Mouse (Mus musculus): Measurements from ENCODE around the gene Sigirr. TPM values are rescaled to one million over a fixed set of nuclear protein-coding genes. Genes with fewer than 3 reads are reported as not detected.
A peak's percentile ranks its signal among the peaks of the same experiment; 100 is the strongest.

Gene Sigirr
- polyA plus RNA-seq, 1 experiment from 2014 or later = 17.8 TPM

DNA sequence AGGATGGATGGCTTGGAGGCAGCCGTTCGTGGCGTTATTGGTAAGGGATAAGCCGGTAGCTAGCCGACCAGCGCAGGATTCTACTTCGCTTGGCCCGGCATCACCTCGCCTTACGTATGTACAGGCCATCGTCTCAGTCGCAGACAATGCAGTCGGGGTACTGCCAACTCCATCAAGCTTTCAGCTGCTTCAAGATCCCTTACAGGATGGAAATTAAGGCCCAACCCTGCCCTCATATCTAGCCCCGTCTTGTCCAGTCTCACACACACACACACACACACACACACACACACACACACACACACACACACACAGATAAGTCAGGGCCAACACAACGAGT, 23.1 kb upstream of the Sigirr start:
- ATAC-seq = no peak

GRCm38 (mm10) chr7:141122689-141123516, 22.5 kb upstream of the Sigirr start:
- H3K27me3 ChIP-seq (replicated peaks) = no peaks in the 10 kb centered on the region
- H3K4me1 ChIP-seq (replicated peaks) = peaks cover 10% of the 10 kb centered on the region; the same call in 1 of the 2 replicates
- H3K9ac ChIP-seq = peak overlapping the region; percentile 49
- peak overlapping the region; percentile 86 for H3K27ac ChIP-seq
- peak overlapping the region; percentile 56 for H3K4me3 ChIP-seq (replicated peaks)
- H3K9me3 ChIP-seq = no peaks in the 10 kb centered on the region
- WGBS = 2% methylated on average over 29 of the region's 29 CpGs
- H3K36me3 ChIP-seq = no peaks in the 10 kb centered on the region
- peak; percentile 96 for ATAC-seq
- H3K4me2 ChIP-seq (replicated peaks) = peak overlapping the region; percentile 88

More for the DNA sequence above, 23.1 kb upstream of the Sigirr start:
- Histone ChIP-seq H3K4me1 (replicated peaks) (peaks cover 8% of the 10 kb centered on the region; the same call in 1 of the 2 replicates), H3K9ac (peak overlapping the region; percentile 49), H3K4me2 (replicated peaks) (peak overlapping the region; percentile 88), H3K4me3 (replicated peaks) (peak overlapping the region; percentile 56), H3K9me3 (no peaks in the 10 kb centered on the region), H3K27ac (peak overlapping the region; percentile 86), H3K36me3 (no peaks in the 10 kb centered on the region), H3K27me3 (replicated peaks) (no peaks in the 10 kb centered on the region)
- 4% methylated on average over 15 of the region's 15 CpGs for WGBS

DNA sequence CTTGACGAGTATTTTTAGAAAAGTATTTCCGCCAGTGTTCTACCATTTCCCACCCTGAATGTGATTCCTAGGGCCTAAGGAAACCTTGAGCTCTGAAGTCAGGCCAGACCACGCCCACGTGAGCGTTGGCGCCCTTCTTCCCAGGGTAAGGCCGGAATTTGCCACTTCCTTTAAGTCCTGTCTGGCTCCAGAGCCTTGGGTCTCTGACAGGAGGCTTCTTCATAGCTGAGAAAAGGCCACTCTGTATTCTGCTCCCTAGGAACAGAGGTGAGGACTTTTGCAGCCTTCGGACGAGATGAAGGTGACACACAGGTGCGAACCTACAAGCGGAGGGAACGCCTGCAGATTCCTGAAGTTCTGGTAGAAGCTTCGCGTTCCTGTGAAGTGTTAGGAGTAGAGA, 21.9 kb upstream of the Sigirr start, which contains the start of gene Ptdss2:
Gene Ptdss2 (plus strand): TSS at position 138 of the 400 bp plus-strand sequence.
- no peaks in the 10 kb centered on the region for H3K9me3 ChIP-seq
- H3K4me1 ChIP-seq (replicated peaks) = peaks cover 10% of the 10 kb centered on the region; the same call in 1 of the 2 replicates
- peak within 1 kb of the TSS; percentile 49 for H3K9ac ChIP-seq
- WGBS = 34% methylated on average over 14 of the region's 14 CpGs
- no peaks in the 10 kb centered on the region for H3K27me3 ChIP-seq (replicated peaks)
- peak within 1 kb of the TSS; percentile 86 for H3K27ac ChIP-seq
- H3K36me3 ChIP-seq = no peaks in the 10 kb centered on the region
- H3K4me2 ChIP-seq (replicated peaks) = peak within 1 kb of the TSS; percentile 88
- peak within 1 kb of the TSS; percentile 56 for H3K4me3 ChIP-seq (replicated peaks)
- no peak for ATAC-seq

GRCm38 (mm10) chr7:141121051-141121531, 20.7 kb upstream of the Sigirr start:
- Histone ChIP-seq H3K4me2 (replicated peaks) (no peak overlapping the region), H3K4me3 (replicated peaks) (no peak overlapping the region), H3K36me3 (no peaks in the 10 kb centered on the region), H3K27ac (peak overlapping the region; percentile 68), H3K4me1 (replicated peaks) (peaks cover 10% of the 10 kb centered on the region; the same call in 1 of the 2 replicates), H3K27me3 (replicated peaks) (no peaks in the 10 kb centered on the region), H3K9me3 (no peaks in the 10 kb centered on the region), H3K9ac (no peak overlapping the region)
- peak; percentile 29 for ATAC-seq
- WGBS = 67% methylated on average over 5 of the region's 5 CpGs

- H3K27me3 ChIP-seq (replicated peaks) = no peaks in the 10 kb centered on the region
Measured at GRCm38 (mm10) chr7:141120605-141121004, 20.2 kb upstream of the Sigirr start.

GRCm38 (mm10) chr7:141119487-141119886, 19.1 kb upstream of the Sigirr start:
- 70% methylated on average over 3 of the region's 3 CpGs for WGBS
- H3K9me3 ChIP-seq = no peaks in the 10 kb centered on the region
- no peak overlapping the region for H3K4me2 ChIP-seq (replicated peaks)
- H3K4me1 ChIP-seq (replicated peaks) = peaks cover 10% of the 10 kb centered on the region; the same call in 1 of the 2 replicates
- no peak for ATAC-seq
- no peaks in the 10 kb centered on the region for H3K27me3 ChIP-seq (replicated peaks)
- H3K27ac ChIP-seq = no peak overlapping the region
- no peaks in the 10 kb centered on the region for H3K36me3 ChIP-seq
- no peak overlapping the region for H3K9ac ChIP-seq
- no peak overlapping the region for H3K4me3 ChIP-seq (replicated peaks)

More at GRCm38 (mm10) chr7:141120605-141121004, 20.2 kb upstream of the Sigirr start:
- no peak for ATAC-seq
- Histone ChIP-seq H3K27ac (peak overlapping the region; percentile 68; the same call in 1 of the 2 replicates), H3K4me2 (replicated peaks) (no peak overlapping the region), H3K36me3 (no peaks in the 10 kb centered on the region), H3K9ac (no peak overlapping the region), H3K4me3 (replicated peaks) (no peak overlapping the region), H3K4me1 (replicated peaks) (peaks cover 10% of the 10 kb centered on the region; the same call in 1 of the 2 replicates), H3K9me3 (no peaks in the 10 kb centered on the region)
- 87% methylated on average over 3 of the region's 3 CpGs for WGBS

- Histone ChIP-seq H3K4me2 (replicated peaks) (peak within 1 kb of the TSS; percentile 57), H3K27ac (peak within 1 kb of the TSS; percentile 28), H3K27me3 (replicated peaks) (no peaks in the 10 kb centered on the region), H3K4me3 (replicated peaks) (peak within 1 kb of the TSS; percentile 34), H3K4me1 (replicated peaks) (peaks cover 10% of the 10 kb centered on the region; the same call in 1 of the 2 replicates), H3K9ac (peak within 1 kb of the TSS; percentile 43), H3K9me3 (no peaks in the 10 kb centered on the region), H3K36me3 (no peaks in the 10 kb centered on the region)
- ATAC-seq = peak; percentile 71
- 7% methylated on average over 9 of the region's 9 CpGs for WGBS
Measured at GRCm38 (mm10) chr7:141117636-141118035, 17.3 kb upstream of the Sigirr start, which contains the start of gene Ano9. TSS of gene Ano9 (minus strand) at chr7:141117806.

- ATAC-seq = no peak
- Histone ChIP-seq H3K27ac (no peak overlapping the region), H3K4me3 (replicated peaks) (no peak overlapping the region), H3K27me3 (replicated peaks) (no peaks in the 10 kb centered on the region), H3K4me1 (replicated peaks) (0 out of 2 replicates have a peak, but pooled peaks cover 3% of the 10 kb centered on the region), H3K36me3 (no peaks in the 10 kb centered on the region), H3K9ac (no peak overlapping the region), H3K4me2 (replicated peaks) (peak overlapping the region; percentile 57), H3K9me3 (no peaks in the 10 kb centered on the region)
- 82% methylated on average over 9 of the region's 9 CpGs for WGBS
Measured at GRCm38 (mm10) chr7:141115874-141116273, 15.5 kb upstream of the Sigirr start.

GRCm38 (mm10) chr7:141103161-141103560, 2.8 kb upstream of the Sigirr start:
- Histone ChIP-seq H3K27ac (no peak overlapping the region), H3K9me3 (no peaks in the 10 kb centered on the region), H3K36me3 (no peaks in the 10 kb centered on the region), H3K4me1 (replicated peaks) (peaks cover 10% of the 10 kb centered on the region; the same call in 1 of the 2 replicates), H3K4me3 (replicated peaks) (no peak overlapping the region), H3K4me2 (replicated peaks) (no peak overlapping the region), H3K9ac (no peak overlapping the region), H3K27me3 (replicated peaks) (peaks cover 4% of the 10 kb centered on the region)
- ATAC-seq = no peak
- WGBS = 58% methylated on average over 3 of the region's 3 CpGs

DNA sequence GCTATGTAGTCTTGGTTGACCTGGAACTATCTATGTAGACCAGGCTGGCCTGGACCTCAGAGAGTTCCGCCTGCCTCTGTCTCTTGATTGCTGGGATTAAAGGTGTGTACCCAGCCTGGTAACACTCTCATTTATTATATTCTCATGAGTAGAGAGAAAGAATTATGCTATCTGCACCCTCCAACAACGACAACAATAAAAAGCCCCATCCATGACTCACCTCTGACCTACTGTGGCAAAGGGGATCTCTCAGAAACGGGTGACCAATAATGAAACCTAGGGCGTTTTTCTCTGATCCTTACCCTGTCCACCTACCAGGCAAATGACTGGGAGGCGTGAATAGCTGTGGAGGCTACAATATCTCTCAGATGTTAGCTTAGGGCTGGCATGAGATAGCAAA, 3.2 kb downstream of the Sigirr start:
- Histone ChIP-seq H3K4me3 (replicated peaks) (no peak overlapping the region), H3K4me1 (replicated peaks) (peaks cover 39% of the 10 kb centered on the region), H3K36me3 (no peaks in the 10 kb centered on the region), H3K4me2 (replicated peaks) (no peak overlapping the region), H3K27me3 (replicated peaks) (peaks cover 4% of the 10 kb centered on the region), H3K27ac (no peak overlapping the region), H3K9ac (no peak overlapping the region), H3K9me3 (no peaks in the 10 kb centered on the region)
- WGBS = 80% methylated on average over 5 of the region's 5 CpGs
- ATAC-seq = no peak

- WGBS = 34% methylated on average over 6 of the region's 6 CpGs
- H3K36me3 ChIP-seq = no peaks in the 10 kb centered on the region
- H3K4me1 ChIP-seq (replicated peaks) = peaks cover 42% of the 10 kb centered on the region
- H3K27ac ChIP-seq = peak overlapping the region; percentile 27; the same call in 1 of the 2 replicates
- no peak overlapping the region for H3K9ac ChIP-seq
- H3K4me3 ChIP-seq (replicated peaks) = no peak overlapping the region; the same call in 1 of the 2 replicates
- ATAC-seq = no peak
- peaks cover 4% of the 10 kb centered on the region for H3K27me3 ChIP-seq (replicated peaks)
- no peaks in the 10 kb centered on the region for H3K9me3 ChIP-seq
- H3K4me2 ChIP-seq (replicated peaks) = peak overlapping the region; percentile 30; the same call in 1 of the 2 replicates
Measured at GRCm38 (mm10) chr7:141096649-141097056, 3.7 kb downstream of the Sigirr start.

- H3K9me3 ChIP-seq = no peaks in the 10 kb centered on the region
- H3K4me1 ChIP-seq (replicated peaks) = peaks cover 42% of the 10 kb centered on the region
- H3K4me3 ChIP-seq (replicated peaks) = no peak overlapping the region
- peak overlapping the region; percentile 30; the same call in 1 of the 2 replicates for H3K4me2 ChIP-seq (replicated peaks)
- H3K36me3 ChIP-seq = no peaks in the 10 kb centered on the region
- H3K9ac ChIP-seq = no peak overlapping the region
- peaks cover 4% of the 10 kb centered on the region for H3K27me3 ChIP-seq (replicated peaks)
- ATAC-seq = no peak
- 74% methylated on average over 6 of the region's 6 CpGs for WGBS
- peak overlapping the region; percentile 27; the same call in 1 of the 2 replicates for H3K27ac ChIP-seq
Measured at GRCm38 (mm10) chr7:141096021-141096420, 4.4 kb downstream of the Sigirr start.

Data from intestine, embryonic 15.5 days (tissue).